Mouse (Mus musculus) v-Abl transformed pro-B cells (cell line): ENCODE measurements around the gene Bola1.
"Not testable (repeated sequence)": the region's sequence is repeated elsewhere in the genome, so short reads cannot be mapped to it uniquely, and the experiment has no call there.

Source experiments
- in situ Hi-C, 2 experiments: fragments of 400-800 bp; cut with MboI; formaldehyde crosslinking; loops; one replicate each; pipeline ENCODE4 v1.15.1; 2025; ENCODE audit not compliant: unreplicated experiment in 2 of 2

Gene Bola1

DNA sequence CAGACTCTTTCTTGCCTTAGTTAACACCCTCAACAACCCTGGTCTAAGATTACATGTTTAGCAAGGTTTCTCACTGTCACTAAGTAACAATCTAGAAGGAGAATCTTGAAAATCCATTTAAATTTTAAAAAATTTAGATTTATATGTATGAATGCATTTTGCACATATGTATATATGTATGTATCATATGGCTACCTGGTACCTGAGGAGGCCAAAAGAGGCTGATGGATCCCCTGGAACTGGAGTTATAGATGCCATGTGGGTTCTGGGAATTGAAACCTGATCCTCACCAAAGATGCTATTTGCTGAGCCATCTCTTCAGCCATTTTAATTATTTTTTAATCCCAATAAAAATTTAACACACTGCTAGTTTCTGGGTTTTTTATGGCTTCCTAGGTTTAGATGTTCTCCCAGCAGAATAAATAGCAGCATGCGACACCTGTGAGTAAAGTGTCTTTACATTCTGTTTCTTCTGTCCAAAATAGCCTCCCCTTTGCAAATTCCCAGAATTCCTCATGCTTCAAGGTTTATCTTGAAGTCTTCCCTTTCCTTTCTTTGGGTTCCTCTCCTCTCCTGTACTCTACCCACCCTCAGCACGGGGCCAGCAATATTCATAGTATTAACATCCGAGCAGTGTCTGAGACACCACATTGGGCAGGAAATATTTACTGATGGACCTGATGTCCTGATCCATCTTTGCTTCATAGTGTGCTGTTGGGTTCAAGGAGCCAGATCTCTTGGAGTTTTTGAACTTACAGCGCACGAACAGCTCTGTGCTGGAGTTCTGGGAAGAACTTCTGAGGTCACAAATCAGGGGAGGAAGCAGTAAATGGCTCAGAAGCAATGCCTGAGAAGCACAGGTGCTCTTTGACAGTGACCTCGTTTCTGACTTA lies 28.9 kb upstream of the Bola1 start:
- in situ Hi-C loops = no loop called here

DNA sequence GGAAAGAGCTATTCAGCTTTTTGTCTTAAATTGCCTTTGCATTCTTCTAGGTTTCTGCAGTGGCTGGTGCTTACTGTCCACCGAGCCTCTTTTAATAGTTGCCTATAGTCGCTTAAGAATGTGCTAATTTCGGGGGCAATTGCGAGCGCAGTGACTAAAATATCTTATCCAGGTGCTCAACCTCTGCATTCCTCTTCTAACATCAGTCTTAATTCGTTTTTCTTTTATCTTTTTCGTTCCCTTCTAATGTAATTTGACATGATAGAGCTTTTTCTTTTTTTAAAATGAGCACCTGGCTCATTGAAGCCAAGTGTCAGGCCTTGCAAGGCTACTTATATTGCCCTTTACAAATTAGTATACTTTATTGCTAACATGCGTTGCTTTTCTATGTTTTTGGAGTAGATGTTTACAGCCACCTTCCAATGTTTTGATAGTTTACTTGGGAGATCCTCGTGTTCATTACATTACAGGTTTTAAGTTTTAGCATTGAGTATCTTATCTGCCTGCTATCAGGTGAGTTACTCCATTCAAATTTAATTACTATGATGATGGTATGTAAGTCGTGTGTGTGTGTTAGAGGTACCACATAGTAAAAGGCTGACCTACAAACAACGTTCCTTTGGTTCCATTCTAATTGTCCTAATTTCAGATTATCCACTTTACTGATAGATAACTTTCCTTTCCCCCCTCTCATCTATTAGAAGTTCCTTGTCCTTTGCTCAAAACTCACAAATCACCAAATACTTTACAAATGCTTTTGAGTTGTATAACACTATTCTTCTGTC lies 28.0 kb upstream of the Bola1 start:
- in situ Hi-C loops = no loop called here

GRCm38 (mm10) chr3:96246427-96246856 lies 26.9 kb upstream of the Bola1 start, which contains the start of gene Hist2h3c1:
Gene Hist2h3c1 (plus strand): TSS chr3:96246685.
- in situ Hi-C loops = not testable (repeated sequence)

- in situ Hi-C loops = not testable (repeated sequence)
Observed at GRCm38 (mm10) chr3:96246018-96246417, 26.5 kb upstream of the Bola1 start.

DNA sequence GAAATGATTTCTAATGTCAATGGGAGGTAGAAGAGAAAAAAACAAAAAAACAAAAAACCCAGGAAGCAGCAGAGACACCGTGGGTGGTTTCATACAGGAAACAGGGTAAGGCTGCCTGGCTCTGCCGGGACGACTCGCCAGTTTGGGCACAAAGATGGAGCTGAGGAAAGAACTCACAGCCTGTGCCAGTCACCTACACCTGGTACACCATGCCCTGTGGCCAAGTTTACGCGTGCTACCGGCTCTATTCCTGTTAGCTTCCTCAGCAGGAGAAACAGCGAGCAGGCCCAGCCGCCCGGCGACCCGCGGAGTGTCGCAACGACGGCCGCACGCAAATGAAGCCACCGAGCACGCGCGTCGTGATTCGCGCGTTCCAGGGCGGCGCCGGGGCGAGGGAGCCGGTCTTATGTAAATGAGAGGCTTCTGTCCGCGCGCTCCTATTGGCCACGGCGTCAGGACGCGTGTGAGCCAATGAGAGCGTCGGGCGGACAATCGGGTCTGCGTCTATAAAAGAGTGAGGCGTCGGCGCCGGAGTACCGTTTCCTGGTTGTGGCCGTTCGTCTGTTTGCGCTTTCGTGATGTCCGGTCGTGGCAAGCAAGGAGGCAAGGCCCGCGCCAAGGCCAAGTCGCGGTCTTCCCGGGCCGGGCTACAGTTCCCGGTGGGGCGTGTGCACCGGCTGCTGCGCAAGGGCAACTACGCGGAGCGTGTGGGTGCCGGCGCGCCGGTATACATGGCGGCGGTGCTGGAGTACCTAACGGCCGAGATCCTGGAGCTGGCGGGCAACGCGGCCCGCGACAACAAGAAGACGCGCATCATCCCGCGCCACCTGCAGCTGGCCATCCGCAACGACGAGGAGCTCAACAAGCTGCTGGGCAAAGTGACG lies 25.7 kb upstream of the Bola1 start, which contains the start of gene Hist2h2aa1:
Gene Hist2h2aa1, plus strand, starts transcription at position 495 of the 884 bp plus-strand sequence.
- in situ Hi-C loops = not testable (repeated sequence)

DNA sequence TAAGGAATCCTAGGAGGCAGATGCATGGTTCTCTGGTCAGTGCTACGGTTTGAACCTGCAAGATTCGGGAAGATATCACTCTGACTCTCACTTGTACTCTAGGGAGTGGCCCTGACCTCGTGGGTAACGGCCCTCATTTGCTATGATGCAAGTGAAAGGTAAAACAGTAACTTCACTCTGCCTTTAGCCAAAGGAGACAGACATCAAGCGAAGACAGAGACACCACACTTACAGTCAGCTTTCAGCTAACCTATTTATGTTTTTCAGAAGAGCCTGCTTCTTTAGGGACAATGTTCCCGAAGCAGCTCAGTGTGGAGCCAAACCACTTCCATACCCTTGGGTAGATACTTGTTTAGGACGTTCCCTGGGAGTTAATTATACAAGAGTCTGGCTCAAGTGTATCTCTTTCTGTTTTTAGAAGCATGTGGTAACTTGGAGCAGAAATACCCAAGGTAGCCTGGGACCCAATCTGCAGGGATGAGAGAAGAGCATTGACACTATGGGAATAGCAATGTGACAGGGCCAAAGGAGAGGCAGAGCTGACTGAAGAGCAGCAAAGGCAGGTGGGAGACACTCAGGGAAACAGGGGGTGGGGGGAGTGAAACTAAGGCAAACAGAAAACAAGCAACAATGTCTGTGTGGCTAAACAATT lies 24.5 kb upstream of the Bola1 start:
- in situ Hi-C loops = no loop called here

DNA sequence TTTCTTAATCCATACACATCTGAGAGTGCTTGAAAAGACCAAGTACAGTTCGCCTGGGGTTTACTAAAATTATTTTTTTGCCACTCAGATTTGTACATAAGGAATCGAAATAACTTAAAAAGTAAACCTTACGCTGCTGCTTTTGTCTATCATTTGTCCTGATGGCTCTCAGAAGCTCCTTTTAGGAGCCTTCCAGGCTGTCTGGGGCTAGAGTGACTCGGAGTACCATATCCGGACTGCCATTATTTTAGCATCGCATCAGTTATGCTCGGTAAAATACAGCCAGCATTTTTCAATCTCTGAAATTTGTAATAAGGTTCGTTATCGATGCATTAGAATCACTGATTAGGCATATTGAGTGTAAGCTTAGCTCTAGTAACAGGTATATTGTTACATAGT lies 21.3 kb upstream of the Bola1 start:
- in situ Hi-C loops = no loop called here

GRCm38 (mm10) chr3:96239949-96240798 lies 20.7 kb upstream of the Bola1 start, which contains the start of gene Hist2h2aa2:
Gene Hist2h2aa2 (minus strand): TSS chr3:96240276.
- in situ Hi-C loops = not testable (repeated sequence)

GRCm38 (mm10) chr3:96238954-96239793 lies 19.7 kb upstream of the Bola1 start, which contains the start of gene Hist2h3c2:
Gene Hist2h3c2 (minus strand): TSS chr3:96239127.
- in situ Hi-C loops = not testable (repeated sequence)

DNA sequence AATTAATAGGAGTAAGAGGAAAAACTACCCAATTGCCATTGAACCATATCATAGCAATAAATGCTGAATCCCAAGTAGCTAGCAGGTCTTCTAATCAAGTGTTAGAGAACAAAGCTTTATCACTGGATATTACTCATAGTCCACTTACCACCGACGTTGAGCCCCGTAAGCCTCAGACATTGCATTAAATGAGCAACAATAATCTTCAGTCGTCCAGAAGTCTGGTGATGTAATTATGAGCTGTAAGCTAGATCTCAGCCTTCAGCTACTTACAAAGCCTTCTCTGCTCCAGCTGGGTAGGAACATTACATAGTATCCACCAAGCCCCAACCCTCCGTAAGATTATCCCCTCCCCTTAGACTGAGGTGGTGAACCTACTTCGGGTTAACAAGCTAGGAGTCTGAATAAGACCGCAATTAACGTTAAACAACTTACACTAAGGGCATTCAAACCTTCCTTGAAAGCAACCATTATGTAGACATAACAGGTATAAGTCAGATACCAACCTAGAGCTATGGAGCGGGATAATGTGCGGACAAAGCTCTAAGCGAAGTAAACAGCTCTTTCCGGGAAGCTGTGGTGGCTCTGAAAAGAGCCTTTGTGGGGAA lies 18.5 kb upstream of the Bola1 start:
- in situ Hi-C loops = no loop called here

DNA sequence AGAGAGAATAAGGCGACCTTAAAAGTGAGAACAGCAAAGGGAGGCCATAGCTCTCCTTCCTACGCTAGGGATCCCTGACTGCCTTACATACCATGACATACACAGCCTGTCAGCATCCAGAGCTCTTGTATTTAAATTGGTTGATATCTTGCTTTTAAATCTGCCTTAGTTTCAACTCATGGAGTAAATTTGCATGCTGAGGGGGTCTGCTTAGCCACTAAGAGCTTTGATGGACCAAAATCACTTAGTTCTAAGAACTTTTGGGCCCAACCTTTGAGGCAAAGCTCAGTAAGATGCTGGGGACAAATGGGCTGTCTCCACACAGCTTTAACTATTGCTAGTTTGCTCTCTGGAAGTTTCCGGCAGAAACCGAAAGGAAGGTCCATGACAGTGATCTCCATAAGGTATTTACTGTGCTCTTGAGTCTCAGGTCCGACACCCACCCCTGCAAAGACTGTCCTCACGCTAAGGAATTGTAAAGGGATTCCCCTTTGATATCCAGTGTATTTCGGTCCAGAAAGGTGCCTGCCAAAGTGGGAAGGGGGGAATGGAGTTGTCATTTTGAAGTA lies 17.9 kb upstream of the Bola1 start:
- in situ Hi-C loops = no loop called here

DNA sequence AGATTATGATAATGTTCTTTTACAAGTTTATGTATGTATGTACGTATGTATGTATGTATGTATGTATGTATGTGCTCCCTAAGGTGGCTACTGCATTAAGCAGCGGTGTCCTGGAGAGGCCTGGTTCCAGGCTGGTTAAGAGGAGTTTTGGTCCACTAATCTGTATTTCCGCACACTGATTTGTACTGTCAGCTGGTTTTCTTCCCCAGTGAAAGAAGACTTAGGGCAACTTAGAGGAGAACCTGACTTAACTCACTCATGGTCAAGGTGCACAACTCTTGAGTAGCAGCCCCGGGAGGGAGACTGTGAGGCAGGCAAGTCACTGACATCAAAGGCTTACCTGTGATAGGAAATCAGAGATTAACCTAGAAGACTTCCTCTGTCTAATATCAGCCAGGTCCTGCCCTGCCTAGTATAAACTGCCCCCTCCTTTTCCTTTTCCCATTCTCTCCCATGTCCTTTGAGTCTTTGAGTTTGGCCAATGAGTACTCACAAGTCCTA lies 17.4 kb upstream of the Bola1 start:
- in situ Hi-C loops = no loop called here

GRCm38 (mm10) chr3:96235836-96236235 lies 16.3 kb upstream of the Bola1 start:
- in situ Hi-C loops = no loop called here

- in situ Hi-C loops = no loop called here
Observed at GRCm38 (mm10) chr3:96234914-96235313, 15.4 kb upstream of the Bola1 start.

DNA sequence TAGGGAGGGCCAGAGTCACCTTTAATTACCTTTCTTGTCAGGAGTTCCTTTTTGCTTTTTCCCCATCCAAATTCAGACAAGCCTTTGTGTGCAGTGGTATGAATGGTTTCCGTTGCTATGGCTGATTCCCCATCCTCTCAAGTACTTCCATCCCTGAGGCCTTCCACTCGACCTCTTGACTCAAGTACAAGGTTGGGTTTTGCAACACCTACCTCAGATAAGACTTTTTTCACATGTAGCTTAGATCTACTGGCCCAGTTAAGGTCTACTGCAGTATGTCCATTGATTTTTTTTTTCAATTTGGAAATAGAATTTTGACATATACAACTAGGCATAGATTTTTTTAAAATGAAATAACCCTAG lies 12.2 kb upstream of the Bola1 start:
- in situ Hi-C loops = no loop called here

GRCm38 (mm10) chr3:96230910-96231757 lies 11.6 kb upstream of the Bola1 start:
- in situ Hi-C loops = no loop called here
